ENCODE assay signal across 23 mouse cellular contexts in genomic region chr2:41907256-41907655, GRCm38 (mm10).
A peak's percentile ranks its signal among the peaks of the same experiment; 100 is the strongest.
DNase-seq lines count a peak whose midpoint lies in the region; ATAC-seq and TF ChIP-seq lines count a peak whose summit lies in the region.
"Had no signal": no experiment of that assay in that cellular context is flagged by ENCODE, and none has a peak within 500 bp of the region (broad histone marks: within the 10 kb centered on the region; RNA-seq: fewer than 3 reads in every experiment).

No protein-coding gene starts in this region.

- no peak for TF ChIP-seq CTCF in forebrain, postnatal 0 days (IDR thresholded peaks at IDR 0.05; ENCODE audit: low read depth)

- 64% methylated on average over 2 of the region's 2 CpGs for WGBS in forebrain, embryonic 15.5 days
- WGBS in forebrain, embryonic 10.5 days: 87% methylated on average over 2 of the region's 2 CpGs
- WGBS in forebrain, postnatal 0 days: 61% methylated on average over 2 of the region's 2 CpGs

- no peak overlapping the region for H3K4me2 ChIP-seq in forebrain, embryonic 15.5 days (replicated peaks)
- H3K4me2 ChIP-seq in forebrain, postnatal 0 days (ENCODE audit: low read depth): no peak overlapping the region
- H3K4me2 ChIP-seq: hindbrain, embryonic 14.5 days; kidney, embryonic 15.5 days; midbrain, embryonic 12.5 days; neural tube, embryonic 12.5 days had no signal

- no peak overlapping the region for H3K9ac ChIP-seq in forebrain, embryonic 15.5 days (replicated peaks)
- no peak overlapping the region for H3K9ac ChIP-seq in forebrain, postnatal 0 days
- H3K9ac ChIP-seq: hindbrain, embryonic 14.5 days; kidney, embryonic 15.5 days; liver, postnatal 0 days; midbrain, embryonic 12.5 days; neural tube, embryonic 12.5 days had no signal

- DNase-seq in forebrain, embryonic 10.5 days (ENCODE audit: extremely low spot score, low spot score): no peak
- DNase-seq in cerebellum, adult 9-10 months: peak; percentile 60
- peak; percentile 51 for DNase-seq in forebrain, postnatal 0 days
- peak; percentile 32 to 83 for DNase-seq in layer of hippocampus, postnatal 14 days (ENCODE audit: low spot score in 2 of 2)
- no peak for DNase-seq in heart, adult 11 months
- no peak for DNase-seq in right cerebral cortex, postnatal 14 days
- DNase-seq: B cell, adult 2 months; gastrocnemius, postnatal 10 days; heart, adult 2 months; heart, postnatal 36 days; left cerebral cortex, postnatal 4 days; liver; liver, postnatal 0 days; lung, postnatal 10 days; right cerebral cortex, adult 18-20 months; thymus, postnatal 36 days had no signal

- H3K4me1 ChIP-seq in forebrain, embryonic 15.5 days: no peaks in the 10 kb centered on the region
- H3K4me1 ChIP-seq in forebrain, embryonic 10.5 days: no peaks in the 10 kb centered on the region
- no peaks in the 10 kb centered on the region for H3K4me1 ChIP-seq in forebrain, postnatal 0 days (ENCODE audit: insufficient read depth)
- H3K4me1 ChIP-seq: kidney, embryonic 15.5 days; midbrain, embryonic 12.5 days; neural tube, embryonic 12.5 days had no signal

- no peaks in the 10 kb centered on the region for H3K36me3 ChIP-seq in forebrain, embryonic 15.5 days
- H3K36me3 ChIP-seq in forebrain, embryonic 10.5 days (replicated peaks): no peaks in the 10 kb centered on the region
- no peaks in the 10 kb centered on the region for H3K36me3 ChIP-seq in forebrain, postnatal 0 days (ENCODE audit: insufficient read depth)
- H3K36me3 ChIP-seq: kidney, embryonic 15.5 days; midbrain, embryonic 12.5 days; neural tube, embryonic 12.5 days had no signal

- ATAC-seq in forebrain, embryonic 15.5 days (replicated peaks): peak; percentile 80; the same call in 1 of the 2 replicates
- ATAC-seq in forebrain, postnatal 0 days: peak; percentile 88
- ATAC-seq in monocyte, adult 5-6 weeks (replicated peaks; ENCODE audit: insufficient number of reproducible peaks, low FRiP score, low TSS enrichment, poor library complexity, severe bottlenecking): no peak
- ATAC-seq: liver, postnatal 0 days had no signal

- no peak overlapping the region for H3K27ac ChIP-seq in forebrain, embryonic 15.5 days (replicated peaks)
- no peak overlapping the region for H3K27ac ChIP-seq in forebrain, embryonic 10.5 days
- no peak overlapping the region for H3K27ac ChIP-seq in forebrain, postnatal 0 days (ENCODE audit: low read depth, low read length)
- H3K27ac ChIP-seq: heart, adult 2 months; hindbrain, embryonic 14.5 days; kidney, embryonic 15.5 days; left cerebral cortex, adult 2 months; midbrain, embryonic 12.5 days; neural tube, embryonic 12.5 days had no signal

- no peaks in the 10 kb centered on the region for H3K9me3 ChIP-seq in forebrain, embryonic 15.5 days
- no peaks in the 10 kb centered on the region for H3K9me3 ChIP-seq in forebrain, embryonic 10.5 days
- no peaks in the 10 kb centered on the region for H3K9me3 ChIP-seq in forebrain, postnatal 0 days (ENCODE audit: low read length)
- H3K9me3 ChIP-seq: kidney, embryonic 15.5 days; midbrain, embryonic 12.5 days; neural tube, embryonic 12.5 days had no signal

- no peak overlapping the region for H3K4me3 ChIP-seq in forebrain, embryonic 15.5 days
- no peak overlapping the region for H3K4me3 ChIP-seq in forebrain, embryonic 10.5 days
- H3K4me3 ChIP-seq in forebrain, postnatal 0 days (ENCODE audit: low read depth, low read length): no peak overlapping the region
- H3K4me3 ChIP-seq: heart, adult 2 months; kidney, embryonic 15.5 days; left cerebral cortex, adult 2 months; midbrain, embryonic 12.5 days; neural tube, embryonic 12.5 days had no signal

- H3K27me3 ChIP-seq in forebrain, embryonic 15.5 days: no peaks in the 10 kb centered on the region
- H3K27me3 ChIP-seq in forebrain, embryonic 10.5 days (ENCODE audit: poor library complexity, severe bottlenecking): no peaks in the 10 kb centered on the region
- no peaks in the 10 kb centered on the region for H3K27me3 ChIP-seq in forebrain, postnatal 0 days (ENCODE audit: insufficient read depth, low read length)
- H3K27me3 ChIP-seq: kidney, embryonic 15.5 days; midbrain, embryonic 12.5 days; neural tube, embryonic 12.5 days had no signal

Comparison
In these comparisons a context has a peak if more than half of its experiments do, and no peak if none do; other contexts are left out.
1. DNase-seq: peak in cerebellum, adult 9-10 months (single experiment), forebrain, postnatal 0 days (single experiment) and layer of hippocampus, postnatal 14 days (2 of 2); none in forebrain, embryonic 10.5 days (single experiment), heart, adult 11 months (single experiment) and right cerebral cortex, postnatal 14 days (single experiment).